Mouse (Mus musculus) bone marrow macrophage, adult 2 months (primary cell): Measurements from ENCODE around the gene Pou6f2.

Experiments
- CTCF ChIP-seq: IDR thresholded peaks from 2 replicates; pipeline ENCODE4 v1.5.1; 2012; ENCODE audit warnings: low read depth, mild to moderate bottlenecking, low read length, moderate library complexity
- POLR2A ChIP-seq: IDR thresholded peaks from 2 replicates; pipeline ENCODE4 v1.6.1; 2012; ENCODE audit warnings: mild to moderate bottlenecking, low read depth, low read length, borderline replicate concordance

DNA sequence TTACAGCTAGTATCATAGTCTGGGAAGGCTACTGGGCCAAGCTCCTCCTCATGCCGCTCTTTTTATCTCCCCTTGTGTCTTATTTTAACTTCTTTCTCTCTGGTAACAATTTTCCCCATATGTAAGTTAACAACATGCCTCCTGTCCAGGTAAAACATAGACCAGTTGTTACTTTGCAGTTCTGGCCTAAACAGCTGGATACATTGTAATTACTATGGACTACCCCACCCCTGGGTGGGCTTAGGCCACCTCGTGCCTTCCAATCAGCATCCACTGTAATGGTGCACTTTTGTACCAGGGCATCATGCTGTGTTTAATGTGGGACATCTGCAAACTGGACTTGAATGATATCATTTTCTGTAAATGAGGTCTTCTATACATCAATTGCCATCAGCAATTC lies 271.4 kb downstream of the Pou6f2 start:
- TF ChIP-seq CTCF (no peak), POLR2A (no peak)
